Mouse (Mus musculus) 3T3-L1 (cell line): ENCODE measurements around the gene Nptx2.

ENCODE experiments used
- DNase-seq: peaks from one replicate; pipeline ENCODE4 v3.0.0-alpha.2; 2015; ENCODE audit warnings: low read depth, low spot score

The Nptx2 gene

DNA sequence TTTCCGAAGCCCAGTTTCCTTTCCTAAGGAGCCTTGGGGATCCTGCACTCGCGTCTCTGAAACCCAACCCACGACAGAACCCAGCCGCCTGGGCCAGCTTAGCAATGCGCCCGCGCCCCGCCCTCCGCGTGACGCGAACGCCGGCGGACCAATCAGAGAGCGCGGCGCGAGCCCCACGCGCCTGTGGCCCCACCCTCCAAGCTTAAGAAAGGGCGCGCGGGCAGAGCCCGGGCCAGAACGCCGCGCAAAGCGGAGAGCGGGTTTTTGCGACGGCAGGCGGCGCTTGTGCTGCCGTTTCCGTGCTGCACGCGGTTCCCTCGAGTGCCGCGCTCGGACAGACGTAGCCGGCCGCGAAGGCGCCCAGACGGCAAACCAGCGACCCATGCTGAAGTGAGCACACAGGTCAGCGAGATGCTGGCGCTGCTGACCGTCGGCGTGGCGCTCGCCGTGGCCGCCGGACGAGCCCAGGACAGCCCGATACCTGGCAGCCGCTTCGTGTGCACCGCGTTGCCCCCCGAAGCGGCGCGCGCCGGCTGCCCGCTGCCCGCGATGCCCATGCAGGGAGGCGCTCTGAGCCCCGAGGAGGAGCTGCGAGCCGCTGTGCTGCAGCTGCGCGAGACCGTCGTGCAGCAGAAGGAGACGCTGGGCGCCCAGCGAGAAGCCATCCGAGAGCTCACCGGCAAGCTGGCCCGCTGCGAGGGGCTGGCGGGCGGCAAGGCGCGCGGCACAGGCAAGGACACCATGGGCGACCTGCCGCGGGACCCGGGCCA is at the start of gene Nptx2:
Nptx2 (plus strand) TSS at position 250 of the 770 bp plus-strand sequence.
- no peak for DNase-seq

DNA sequence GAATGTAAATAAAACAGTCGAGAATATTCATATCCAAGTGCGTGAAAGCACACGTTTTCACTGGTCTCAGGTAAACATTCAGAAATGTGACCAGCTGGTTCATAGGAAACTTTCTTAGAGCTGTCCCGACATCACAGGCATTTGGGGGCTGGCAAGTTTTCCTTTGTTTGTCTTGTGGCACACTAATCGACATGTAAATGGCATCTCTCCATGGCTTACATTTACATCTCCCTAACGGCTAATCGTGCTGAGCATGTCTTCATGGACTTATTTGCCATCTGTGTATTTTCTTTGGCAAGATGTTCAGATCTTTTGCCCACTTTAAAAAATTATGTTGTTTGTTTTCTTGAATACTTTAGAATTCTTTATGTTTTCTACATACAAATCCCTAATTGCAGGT is 49.2 kb upstream of the Nptx2 start:
- no peak for DNase-seq

- DNase-seq = no peak
These were observed 41.5 kb upstream of the Nptx2 start for GRCm38 (mm10) chr5:144504239-144504638.

DNA sequence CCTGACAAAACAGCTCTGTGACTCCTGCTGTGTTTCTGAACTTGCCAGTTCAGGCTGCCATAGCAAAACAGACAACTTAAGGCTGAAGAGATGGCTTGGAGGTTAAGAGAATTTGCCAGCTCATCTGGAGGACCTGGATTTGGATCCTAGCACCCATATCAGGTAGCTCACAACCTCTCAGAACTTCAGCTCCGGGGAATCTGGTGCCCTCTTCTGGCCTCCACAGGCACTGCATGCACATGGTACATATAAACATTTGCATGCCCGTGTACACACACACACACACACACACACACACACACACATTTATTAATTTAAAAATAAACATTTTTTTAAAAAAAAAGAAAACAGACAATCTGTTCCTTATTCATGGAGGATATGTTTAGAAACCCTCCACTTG is 40.0 kb upstream of the Nptx2 start:
- DNase-seq = no peak

DNA sequence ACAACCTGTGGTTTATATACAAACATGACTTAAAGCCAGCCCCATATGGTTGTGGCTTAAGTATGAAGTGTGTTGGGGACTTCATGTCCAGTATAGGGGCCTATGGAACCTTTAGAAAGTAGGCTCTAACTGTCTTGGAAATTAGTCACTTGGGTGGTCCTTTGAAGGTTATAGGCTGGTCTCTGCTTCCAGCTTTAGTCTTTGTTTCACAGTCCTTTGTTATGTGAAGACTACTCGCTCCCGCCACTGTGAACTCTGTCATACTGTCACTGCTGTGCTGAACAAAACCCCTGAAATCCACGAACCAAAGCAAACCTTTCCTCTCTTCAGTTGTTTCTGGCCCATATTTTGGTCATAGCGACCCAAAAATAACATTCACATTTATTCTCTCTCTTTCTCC is 39.5 kb upstream of the Nptx2 start:
- no peak for DNase-seq

DNA sequence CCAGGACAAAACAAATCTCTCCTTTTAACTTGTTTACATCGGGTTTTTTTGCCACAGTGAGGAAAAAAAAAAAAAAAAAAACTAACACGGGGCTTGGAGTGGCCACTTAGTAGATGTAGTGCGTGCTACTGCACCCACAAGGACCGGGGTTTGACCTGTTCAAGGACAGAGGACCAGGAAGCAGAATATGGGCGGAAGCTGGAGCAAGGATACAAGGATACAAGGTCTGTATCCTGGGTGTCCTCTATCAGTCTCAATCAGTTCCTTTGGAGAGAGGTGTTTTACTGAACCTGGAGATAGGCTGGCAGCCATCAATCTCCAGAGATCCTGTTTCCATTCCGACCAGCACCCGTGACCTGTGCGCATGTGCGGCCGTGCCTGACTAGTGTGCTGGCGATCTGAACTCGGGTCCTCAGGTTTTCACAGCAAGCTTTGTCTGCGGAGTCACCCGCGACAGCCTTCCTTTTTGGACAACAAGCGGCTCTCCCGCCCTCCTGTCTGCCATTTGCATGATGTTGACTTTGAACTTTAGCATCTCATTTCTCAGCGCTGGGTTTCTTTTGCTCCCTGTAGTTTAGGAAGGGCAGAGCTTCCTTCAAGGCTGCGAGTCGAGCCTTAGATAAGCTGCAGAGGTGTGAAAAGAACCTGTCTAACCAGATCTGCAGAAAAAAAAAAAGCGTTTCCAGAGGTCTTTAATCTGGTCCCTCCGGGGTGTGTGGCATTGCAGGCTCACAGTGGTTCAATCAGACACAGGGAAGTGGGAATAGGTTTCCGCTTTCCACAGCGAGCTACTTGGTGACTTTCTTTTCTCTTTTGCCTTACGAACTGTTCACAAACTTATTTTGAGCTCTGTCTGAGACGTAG is 38.8 kb upstream of the Nptx2 start:
- no peak for DNase-seq

GRCm38 (mm10) chr5:144509431-144509830 is 36.3 kb upstream of the Nptx2 start:
- no peak for DNase-seq

DNA sequence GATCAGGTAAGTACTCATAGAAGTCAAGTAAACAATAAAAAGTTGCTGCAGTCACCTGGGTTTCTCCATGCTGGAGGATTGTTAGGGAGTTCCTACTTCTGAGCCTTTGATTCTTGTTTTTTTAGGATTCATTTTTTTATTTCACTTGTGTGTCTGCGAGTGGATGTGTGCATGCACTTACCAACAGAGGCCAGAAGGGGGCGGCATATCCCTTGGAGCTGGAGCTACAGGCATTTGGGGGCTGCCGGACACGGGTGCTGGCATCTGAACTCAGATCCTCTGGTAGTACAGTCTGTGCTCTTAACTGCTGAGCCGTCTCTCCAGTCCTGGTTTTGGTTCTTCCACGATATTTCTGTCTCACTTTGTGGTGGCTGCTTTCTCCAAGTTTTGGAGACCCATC is 31.0 kb upstream of the Nptx2 start:
- peak; percentile 9 for DNase-seq

GRCm38 (mm10) chr5:144515241-144515640 is 30.5 kb upstream of the Nptx2 start:
- DNase-seq = no peak

DNA sequence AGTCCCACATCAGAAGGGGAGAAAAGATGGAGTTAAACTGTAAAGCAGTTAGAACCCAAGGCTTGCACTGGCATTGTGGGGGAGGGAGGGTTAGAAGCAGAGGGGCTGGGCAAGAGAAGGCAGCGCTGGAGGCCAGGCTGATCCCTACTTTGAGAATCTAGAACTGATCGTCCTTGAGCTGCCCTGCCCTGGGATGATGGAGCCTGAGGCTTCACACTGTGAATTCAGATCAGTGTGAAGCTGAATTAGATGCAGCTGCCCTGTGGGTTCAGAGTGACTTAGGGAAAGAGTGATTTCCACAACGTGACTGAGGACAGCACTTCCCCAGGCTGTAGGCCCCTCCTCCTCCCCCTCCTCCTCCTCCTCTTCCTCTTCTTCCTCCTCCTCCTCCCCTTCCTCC is 25.6 kb upstream of the Nptx2 start:
- DNase-seq = no peak

DNA sequence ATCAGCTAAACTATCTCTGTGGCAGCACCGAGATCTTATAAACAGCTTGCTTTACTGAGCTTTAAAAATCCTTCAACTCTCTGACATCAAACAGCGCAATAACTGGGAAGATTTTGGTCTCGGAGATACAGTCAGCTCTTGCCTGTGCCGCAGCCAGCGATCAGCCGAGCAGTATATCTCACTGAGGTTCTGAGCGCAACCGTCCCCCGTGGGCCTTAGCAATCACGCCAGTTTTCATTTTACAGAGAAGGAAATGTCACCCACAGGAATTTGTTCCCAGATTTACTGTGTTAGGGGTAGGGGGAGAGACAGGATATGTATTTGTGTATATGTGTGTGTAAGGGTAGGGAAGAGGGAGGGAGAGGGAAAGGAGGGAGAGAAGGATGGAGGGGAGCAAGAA is 20.9 kb upstream of the Nptx2 start:
- DNase-seq = no peak

DNA sequence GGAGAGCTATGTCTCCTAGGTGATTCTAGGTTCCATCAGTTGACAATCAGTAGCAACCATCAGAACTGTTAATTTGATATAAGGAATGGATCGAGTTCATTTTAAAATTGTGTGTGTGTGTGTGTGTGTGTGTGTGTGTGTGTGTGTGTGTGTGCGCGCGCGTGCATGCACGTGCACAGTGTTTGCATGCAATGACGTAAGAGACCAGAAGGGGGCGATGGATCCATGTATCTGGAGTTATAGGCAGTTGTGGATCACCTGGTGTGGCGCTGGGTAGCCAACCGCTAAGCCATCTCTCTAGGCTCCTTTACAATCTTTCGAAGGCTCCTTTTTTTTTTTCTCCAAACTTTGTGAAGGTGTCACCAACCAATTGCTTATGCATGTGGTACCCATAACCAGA is 16.6 kb upstream of the Nptx2 start:
- DNase-seq = no peak

GRCm38 (mm10) chr5:144542711-144543308 is 2.9 kb upstream of the Nptx2 start:
- DNase-seq = peak; percentile 1

DNA sequence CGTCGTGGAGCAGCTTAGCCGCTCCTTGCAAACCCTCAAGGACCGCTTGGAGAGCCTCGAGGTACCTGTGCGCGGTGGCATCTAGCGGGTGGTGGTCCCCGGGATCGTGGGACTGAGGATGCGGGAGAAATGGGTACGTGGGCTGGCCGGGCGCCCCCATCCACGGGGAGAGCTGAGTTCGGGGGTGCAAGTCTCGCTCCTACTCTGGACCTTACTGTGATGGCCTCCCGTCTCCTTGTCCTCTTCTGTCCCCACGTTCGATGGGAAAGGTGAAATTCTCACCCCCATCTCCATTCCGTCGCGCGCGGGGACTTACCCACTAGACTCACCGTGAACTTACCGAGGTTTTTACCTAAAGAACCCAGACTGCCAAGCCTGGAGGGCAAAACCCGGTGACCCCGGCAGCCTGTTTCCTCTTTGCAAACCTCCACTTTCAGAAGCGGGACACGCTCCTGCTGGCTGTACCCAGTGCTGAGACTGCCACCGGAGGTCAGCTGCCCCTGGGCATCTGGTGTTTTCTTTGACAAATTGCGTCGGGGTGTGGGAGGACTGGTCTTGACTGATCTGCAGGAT is 807 bp downstream of the Nptx2 start:
- DNase-seq = no peak

GRCm38 (mm10) chr5:144547333-144547878 is 1.7 kb downstream of the Nptx2 start:
- no peak for DNase-seq

GRCm38 (mm10) chr5:144548079-144548631 is 2.5 kb downstream of the Nptx2 start:
- no peak for DNase-seq

DNA sequence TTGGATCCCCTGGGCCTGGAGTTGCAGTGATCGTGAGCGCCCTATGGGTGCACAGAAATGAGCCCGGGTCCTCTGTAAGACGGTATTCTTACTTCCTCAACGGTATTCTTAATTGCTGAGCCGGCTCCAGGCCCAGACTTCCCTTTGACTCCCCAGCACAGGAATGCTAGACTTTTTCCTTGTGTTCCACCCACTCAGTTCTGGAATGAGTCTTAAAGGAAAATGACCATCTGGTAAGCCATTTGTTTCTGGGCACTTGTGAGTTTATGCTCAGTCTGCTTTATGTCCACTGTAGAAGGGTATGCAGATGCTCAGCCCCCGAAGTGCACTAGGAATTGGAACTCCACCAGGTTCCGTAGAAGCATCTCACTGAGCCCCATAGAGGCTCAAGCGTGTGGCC is 4.3 kb downstream of the Nptx2 start:
- DNase-seq = no peak

DNA sequence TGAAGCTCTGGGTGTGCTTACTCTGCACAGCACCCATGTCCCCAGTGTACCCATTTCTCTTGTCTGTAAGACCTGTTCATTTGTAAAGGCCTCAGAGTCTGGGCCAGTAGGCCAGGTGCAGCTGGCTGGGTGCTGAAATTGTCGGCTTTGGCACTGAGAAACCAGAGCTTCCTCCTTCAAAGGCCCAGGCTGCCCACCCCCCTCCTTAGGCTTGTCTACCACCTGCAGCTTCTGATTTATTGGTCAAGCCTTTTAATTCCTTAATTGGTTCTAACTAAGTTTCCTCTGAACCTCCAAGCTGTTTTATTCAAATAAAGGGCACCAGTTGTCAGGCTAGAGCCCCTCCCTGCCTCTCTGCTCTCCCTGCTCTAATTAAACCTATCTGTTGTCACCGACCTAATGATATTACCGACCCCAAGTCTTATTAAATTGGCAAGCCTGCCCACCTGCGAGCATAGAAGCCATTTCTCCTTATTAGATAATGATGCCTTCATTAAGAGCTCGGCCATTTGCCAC is 5.0 kb downstream of the Nptx2 start:
- no peak for DNase-seq

DNA sequence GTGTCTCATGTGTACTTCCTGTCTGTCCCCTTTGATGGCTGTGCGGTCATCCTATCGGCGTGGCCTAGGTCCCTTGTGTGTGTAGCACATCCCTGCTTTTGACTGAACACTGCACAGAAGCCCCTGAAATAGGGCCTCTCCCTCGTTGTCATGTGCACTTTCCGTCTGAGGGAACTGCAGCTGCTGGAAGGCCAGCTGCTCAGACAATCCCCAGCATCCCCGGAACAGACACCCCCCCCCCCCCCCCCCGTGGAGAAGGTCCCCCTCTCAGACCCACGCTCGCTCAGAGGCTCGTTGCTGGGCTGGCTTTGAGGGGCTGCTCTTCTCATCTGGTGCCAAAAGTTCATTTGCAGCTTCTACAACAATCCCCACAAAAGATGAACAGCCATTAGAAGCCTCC is 11.0 kb downstream of the Nptx2 start:
- no peak for DNase-seq

DNA sequence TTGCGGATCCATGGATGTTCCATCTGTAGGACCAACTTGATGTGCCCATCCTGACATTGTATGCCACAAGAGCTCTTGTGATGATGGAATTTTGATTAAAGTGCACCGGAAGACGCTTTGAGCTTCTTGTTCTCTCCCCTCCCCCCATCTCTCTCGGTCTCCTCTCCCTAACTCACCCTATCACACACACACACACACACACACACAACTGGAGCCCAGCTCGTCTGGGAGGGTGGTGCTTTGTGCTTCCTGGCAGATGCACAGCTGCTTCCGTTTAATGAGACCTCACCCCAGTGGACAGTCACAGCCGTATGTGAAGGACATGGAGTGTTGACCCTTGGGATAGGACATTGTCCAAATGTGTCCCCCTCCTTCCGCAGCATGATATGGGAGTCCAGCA is 11.7 kb downstream of the Nptx2 start:
- DNase-seq = no peak

DNA sequence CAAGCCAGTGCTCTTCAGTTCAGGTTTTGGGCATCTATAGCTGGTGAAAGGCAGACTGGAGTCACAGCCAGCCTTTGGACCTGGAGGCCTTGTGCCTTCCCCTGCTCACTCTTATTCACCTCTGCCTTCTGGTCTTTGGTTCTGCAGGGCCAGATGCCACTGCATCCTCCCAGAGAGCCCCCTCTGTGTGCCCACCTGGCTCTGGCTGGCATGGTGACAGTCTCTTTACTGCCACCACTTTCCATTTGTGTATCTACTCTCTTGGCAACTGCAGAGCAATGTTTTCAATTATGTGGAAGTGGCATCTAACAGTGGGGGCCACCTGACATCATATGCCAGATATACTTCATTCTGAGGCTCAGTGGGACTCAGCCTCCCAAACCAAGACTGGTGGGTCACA is 12.8 kb downstream of the Nptx2 start:
- no peak for DNase-seq
